Mouse (Mus musculus) MEL (cell line): ENCODE results near the gene Sema5a. TPM values are rescaled to one million over a fixed set of nuclear protein-coding genes. Genes with fewer than 3 reads are reported as not detected.
A peak's percentile ranks its signal among the peaks of the same experiment; 100 is the strongest.

ENCODE experiments used
- DNase-seq: peaks from one replicate; pipeline ENCODE4 v3.0.0; 2011; ENCODE audit warnings: low read depth, low spot score
- H3K27ac ChIP-seq: 2 replicates; pipeline ENCODE4 v1.5.1; 2012; ENCODE audit warnings: low read depth, mild to moderate bottlenecking, control low read depth, low read length, moderate library complexity; ENCODE audit not compliant: control insufficient read depth
- H3K27me3 ChIP-seq, 2 experiments: fragments of 150-350 bp in 1 of 2; sonication (generic) in 1 of 2; 2 replicates each; pipeline ENCODE4 v1.6.1; 2012; ENCODE audit warnings: low read length in 2 of 2, mild to moderate bottlenecking in 2 of 2, improper control_type of control experiment in 1 of 2, moderate library complexity in 1 of 2; ENCODE audit not compliant: insufficient read depth in 2 of 2, control insufficient read depth in 1 of 2
- H3K36me3 ChIP-seq, 2 experiments: 2 replicates each; pipeline ENCODE4 v1.6.1; 2012 to 2014; ENCODE audit warnings: low read length in 2 of 2, improper control_type of control experiment in 1 of 2, inconsistent platforms in 1 of 2, mild to moderate bottlenecking in 1 of 2; ENCODE audit not compliant: insufficient read depth in 2 of 2, control insufficient read depth in 1 of 2
- H3K4me1 ChIP-seq, 2 experiments: fragments of 150-350 bp in 1 of 2; sonication (generic) in 1 of 2; 2 replicates each; pipeline ENCODE4 v1.6.1; 2012; ENCODE audit warnings: low read length in 2 of 2, improper control_type of control experiment in 1 of 2, mild to moderate bottlenecking in 1 of 2; ENCODE audit not compliant: insufficient read depth in 2 of 2, control insufficient read depth in 1 of 2
- H3K4me3 ChIP-seq, 2 experiments: fragments of 150-350 bp in 1 of 2; sonication (generic) in 1 of 2; 2 replicates each; pipeline ENCODE4 v1.5.1; 2012; ENCODE audit warnings: low read depth in 2 of 2, low read length in 2 of 2, mild to moderate bottlenecking in 2 of 2, moderate library complexity in 2 of 2, control low read depth in 1 of 2, improper control_type of control experiment in 1 of 2; ENCODE audit not compliant: control insufficient read depth in 1 of 2, insufficient read depth in 1 of 2
- H3K79me2 ChIP-seq: 2 replicates; pipeline ENCODE4 v1.6.1; 2012; ENCODE audit warnings: mild to moderate bottlenecking, low read length, moderate library complexity; ENCODE audit not compliant: control insufficient read depth, poor library complexity, insufficient read depth
- H3K9ac ChIP-seq: 2 replicates; pipeline ENCODE4 v1.6.1; 2012; ENCODE audit warnings: low read depth, mild to moderate bottlenecking, control low read depth, low read length, moderate library complexity; ENCODE audit not compliant: control insufficient read depth, poor library complexity, severe bottlenecking
- H3K9me3 ChIP-seq: fragments of 150-350 bp; sonication (generic); replicated peaks from 2 replicates; pipeline ENCODE4 v1.6.1; 2012; ENCODE audit warnings: mild to moderate bottlenecking, low read length, improper control_type of control experiment, moderate library complexity; ENCODE audit not compliant: insufficient read depth
- BHLHE40 ChIP-seq: IDR thresholded peaks from 2 replicates; pipeline ENCODE4 v1.6.1; 2012; ENCODE audit warnings: low read depth, mild to moderate bottlenecking, inconsistent platforms, low read length, improper control_type of control experiment, borderline replicate concordance
- CTCF ChIP-seq, 3 experiments: IDR thresholded peaks in 2 of 3; conservative IDR thresholded peaks in 1 of 3; 2 replicates each; pipeline ENCODE4 v1.5.1; 2011 to 2012; ENCODE audit warnings: low read length in 3 of 3, low read depth in 2 of 3, mild to moderate bottlenecking in 2 of 3, improper control_type of control experiment in 1 of 3, inconsistent platforms in 1 of 3, mixed read lengths in 1 of 3, moderate library complexity in 1 of 3; ENCODE audit not compliant: control insufficient read depth in 1 of 3, insufficient read depth in 1 of 3, poor library complexity in 1 of 3, severe bottlenecking in 1 of 3
- E2F4 ChIP-seq: IDR thresholded peaks from 2 replicates; pipeline ENCODE4 v1.6.1; 2011; ENCODE audit warnings: low read depth, low read length, improper control_type of control experiment, borderline replicate concordance
- ELF1 ChIP-seq: IDR thresholded peaks from 2 replicates; pipeline ENCODE4 v1.6.1; 2014; ENCODE audit warnings: low read depth, mild to moderate bottlenecking, inconsistent platforms, low read length, improper control_type of control experiment, moderate library complexity
- ETS1 ChIP-seq: IDR thresholded peaks from 2 replicates; pipeline ENCODE4 v1.6.1; 2012; ENCODE audit warnings: low read depth, mild to moderate bottlenecking, inconsistent platforms, low read length, improper control_type of control experiment, moderate library complexity
- GABPA ChIP-seq: IDR thresholded peaks from 2 replicates; pipeline ENCODE4 v1.6.1; 2012; ENCODE audit warnings: low read depth, mild to moderate bottlenecking, inconsistent platforms, low read length, improper control_type of control experiment, moderate library complexity
- HCFC1 ChIP-seq: IDR thresholded peaks from 2 replicates; pipeline ENCODE4 v1.6.1; 2012; ENCODE audit warnings: low read depth, mild to moderate bottlenecking, inconsistent platforms, low read length, improper control_type of control experiment, moderate library complexity
- KAT2A ChIP-seq: conservative IDR thresholded peaks from 2 replicates; pipeline ENCODE4 v1.6.1; 2012; ENCODE audit warnings: low read depth, low read length, improper control_type of control experiment, inconsistent platforms
- MAFK ChIP-seq: IDR thresholded peaks from 2 replicates; pipeline ENCODE4 v1.6.1; 2011; ENCODE audit warnings: low read depth, mild to moderate bottlenecking, low read length, improper control_type of control experiment, borderline replicate concordance
- MYB ChIP-seq: IDR thresholded peaks from 2 replicates; pipeline ENCODE4 v1.6.1; 2011; ENCODE audit warnings: mild to moderate bottlenecking, low read depth, low read length, improper control_type of control experiment
- MYC ChIP-seq: IDR thresholded peaks from 2 replicates; pipeline ENCODE4 v1.6.1; 2011; ENCODE audit warnings: low read depth, mild to moderate bottlenecking, low read length, improper control_type of control experiment, moderate library complexity
- NELFE ChIP-seq: IDR thresholded peaks from 2 replicates; pipeline ENCODE4 v1.6.1; 2011; ENCODE audit warnings: low read depth, low read length, improper control_type of control experiment
- NRF1 ChIP-seq: IDR thresholded peaks from 2 replicates; pipeline ENCODE4 v1.6.1; 2014; ENCODE audit warnings: low read depth, mild to moderate bottlenecking, inconsistent platforms, low read length, improper control_type of control experiment, moderate library complexity; ENCODE audit not compliant: poor library complexity, insufficient read depth, severe bottlenecking
- POLR2A ChIP-seq, 2 experiments: IDR thresholded peaks; 2 replicates each; pipeline ENCODE4 v1.6.1; 2011 to 2012; ENCODE audit warnings: low read length in 2 of 2, mild to moderate bottlenecking in 2 of 2, control low read depth in 1 of 2, improper control_type of control experiment in 1 of 2, low read depth in 1 of 2, moderate library complexity in 1 of 2; ENCODE audit not compliant: control insufficient read depth in 1 of 2, insufficient read depth in 1 of 2, poor library complexity in 1 of 2
- RCOR1 ChIP-seq: IDR thresholded peaks from 2 replicates; pipeline ENCODE4 v1.6.1; 2012; ENCODE audit warnings: low read depth, mild to moderate bottlenecking, inconsistent platforms, low read length, improper control_type of control experiment
- SIN3A ChIP-seq: IDR thresholded peaks from 2 replicates; pipeline ENCODE4 v1.6.1; 2012; ENCODE audit warnings: low read length, improper control_type of control experiment, inconsistent platforms
- SMC3 ChIP-seq: IDR thresholded peaks from 2 replicates; pipeline ENCODE4 v1.6.1; 2011; ENCODE audit warnings: low read depth, low read length, improper control_type of control experiment
- TAL1 ChIP-seq: IDR thresholded peaks from 2 replicates; pipeline ENCODE4 v1.6.1; 2012; ENCODE audit warnings: mild to moderate bottlenecking, inconsistent platforms, low read length, moderate library complexity, mixed read lengths
- TCF12 ChIP-seq: IDR thresholded peaks from 2 replicates; pipeline ENCODE4 v1.6.1; 2014; ENCODE audit warnings: low read depth, mild to moderate bottlenecking, inconsistent platforms, low read length, improper control_type of control experiment, moderate library complexity
- UBTF ChIP-seq: IDR thresholded peaks from 2 replicates; pipeline ENCODE4 v1.6.1; 2012; ENCODE audit warnings: low read depth, mild to moderate bottlenecking, inconsistent platforms, low read length, improper control_type of control experiment, moderate library complexity, borderline replicate concordance; ENCODE audit not compliant: insufficient read depth
- USF1 ChIP-seq: IDR thresholded peaks from 2 replicates; pipeline ENCODE4 v1.6.1; 2014; ENCODE audit warnings: low read depth, mild to moderate bottlenecking, inconsistent platforms, low read length, improper control_type of control experiment, moderate library complexity
- USF2 ChIP-seq, 2 experiments: IDR thresholded peaks; 2 replicates each; pipeline ENCODE4 v1.6.1; 2011 to 2012; ENCODE audit warnings: improper control_type of control experiment in 2 of 2, low read length in 2 of 2, borderline replicate concordance in 1 of 2, inconsistent platforms in 1 of 2, low read depth in 1 of 2, mild to moderate bottlenecking in 1 of 2; ENCODE audit not compliant: insufficient read depth in 1 of 2
- ZMIZ1 ChIP-seq: IDR thresholded peaks from 2 replicates; pipeline ENCODE4 v1.6.1; 2012; ENCODE audit warnings: low read depth, mild to moderate bottlenecking, inconsistent platforms, low read length, improper control_type of control experiment, moderate library complexity
- polyA plus RNA-seq, 2 experiments: library from polyadenylated mRNA; stranded (reverse) in 1 of 2; unstranded in 1 of 2; fragments of >175 nt in 1 of 2; fragments of >200 nt in 1 of 2; gene quantifications; 2 replicates each; pipeline versions ENCODE4 v1.2.1 to v1.2.4; 2012; ENCODE audit warnings: low replicate concordance in 2 of 2, low read depth in 1 of 2; ENCODE audit not compliant: insufficient read length in 2 of 2, insufficient read depth in 1 of 2, missing spikeins in 1 of 2
- total RNA-seq: library from RNA; depleted of rRNA; stranded (reverse); fragments of 300-350 nt; gene quantifications from 2 replicates; pipeline ENCODE4 v1.2.3, GENCODE M21; 2012

The Sema5a gene
- total and polyA plus RNA-seq, 3 experiments = not detected

DNA sequence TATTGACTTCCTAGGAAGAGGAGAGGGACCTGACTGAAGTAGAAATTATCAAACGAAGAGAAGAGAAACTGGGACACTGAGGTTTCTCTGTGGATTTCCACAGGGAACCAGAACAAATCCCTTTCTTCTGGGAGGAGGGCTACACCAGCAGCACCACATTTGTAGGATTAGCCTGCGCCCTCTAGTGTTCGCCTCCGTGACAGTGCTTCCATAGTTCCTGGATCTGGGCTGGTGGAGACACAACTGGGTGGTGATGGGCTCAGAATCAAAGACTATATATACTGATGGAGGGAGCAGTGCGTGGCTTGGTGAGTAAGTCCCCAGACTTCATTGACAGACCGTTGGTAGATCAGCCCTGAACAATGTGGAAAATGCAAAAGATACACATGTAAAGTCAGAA is 193.0 kb downstream of the Sema5a start:
- Histone ChIP-seq H3K9ac (no peak overlapping the region), H3K4me3 (no peak overlapping the region), H3K27ac (no peak overlapping the region), H3K9me3 (no peaks in the 10 kb centered on the region), H3K27me3 (no peaks in the 10 kb centered on the region), H3K79me2 (no peaks in the 10 kb centered on the region), H3K36me3 (no peaks in the 10 kb centered on the region), H3K4me1 (no peaks in the 10 kb centered on the region)
- DNase-seq = peak; percentile 10
- peak in 2 of 3 experiments; percentile 36 to 49; a peak in 4 of 6 replicates for TF ChIP-seq CTCF (IDR thresholded peaks at IDR 0.05 in 2 of 3, conservative IDR thresholded peaks at IDR 0.05 in 1 of 3; ENCODE audit: control insufficient read depth in 1 of 3, insufficient read depth in 1 of 3, low read depth in 2 of 3, low read length in 3 of 3, poor library complexity in 1 of 3, severe bottlenecking in 1 of 3)
- peak; percentile 26; the same call in 1 of the 2 replicates for TF ChIP-seq SMC3
- no peak for TF ChIP-seq HCFC1
- no peak for TF ChIP-seq POLR2A (IDR thresholded peaks at IDR 0.05; ENCODE audit: control insufficient read depth in 1 of 2, insufficient read depth in 1 of 2, low read depth in 1 of 2, low read length in 2 of 2, poor library complexity in 1 of 2)
- no peak for TF ChIP-seq NRF1
- TF ChIP-seq MYB = no peak

GRCm38 (mm10) chr15:32442745-32443144 is 198.1 kb downstream of the Sema5a start:
- no peaks in the 10 kb centered on the region for H3K27me3 ChIP-seq
- H3K9ac ChIP-seq = no peak overlapping the region
- no peak for DNase-seq
- no peaks in the 10 kb centered on the region for H3K36me3 ChIP-seq
- no peak overlapping the region for H3K27ac ChIP-seq
- H3K4me3 ChIP-seq = no peak overlapping the region
- no peak for TF ChIP-seq NELFE
- no peak for TF ChIP-seq ELF1
- no peak for TF ChIP-seq GABPA
- TF ChIP-seq MAFK = no peak
- no peak for TF ChIP-seq KAT2A
- no peak for TF ChIP-seq ZMIZ1
- no peak for TF ChIP-seq SMC3
- no peak for TF ChIP-seq BHLHE40
- no peak for TF ChIP-seq USF1
- TF ChIP-seq RCOR1 = no peak
- TF ChIP-seq USF2 (IDR thresholded peaks at IDR 0.05; ENCODE audit: borderline replicate concordance in 1 of 2, insufficient read depth in 1 of 2, low read depth in 1 of 2, low read length in 2 of 2) = no peak
- no peak for TF ChIP-seq E2F4
- TF ChIP-seq ETS1 = no peak
- no peak for TF ChIP-seq NRF1
- no peak for TF ChIP-seq TAL1
- TF ChIP-seq UBTF = no peak
- TF ChIP-seq TCF12 = no peak
- TF ChIP-seq SIN3A = no peak
- TF ChIP-seq MYC = no peak
- H3K79me2 ChIP-seq = no peaks in the 10 kb centered on the region
- H3K9me3 ChIP-seq = no peaks in the 10 kb centered on the region
- H3K4me1 ChIP-seq = no peaks in the 10 kb centered on the region
